Mouse (Mus musculus) neutrophil, adult 59 days (primary cell): Measurements from ENCODE around the gene Nrde2. TPM values are rescaled to one million over a fixed set of nuclear protein-coding genes. Genes with fewer than 3 reads are reported as not detected.

Experiments
- total RNA-seq, 2 experiments: library from RNA; stranded (reverse); gene quantifications; 1 replicate in 1 of 2; 2 replicates in 1 of 2; pipeline ENCODE4 v1.2.4; 2023

Nrde2 gene
- total RNA-seq, result 10 to 100 TPM; 13.6 to 14.6 TPM

GRCm38 (mm10) chr12:100159261-100159975 lies at the start of gene Nrde2:
Nrde2 (minus strand) TSS chr12:100159653.

GRCm38 (mm10) chr12:100198967-100199660 lies 39.7 kb upstream of the Nrde2 start, which contains the start of gene Calm1:
Calm1 (plus strand) TSS chr12:100199435.

GRCm38 (mm10) chr12:100109986-100110696 lies 49.3 kb downstream of the Nrde2 start, which contains the start of gene Psmc1:
Psmc1 (plus strand) TSS chr12:100110154.

Other genes starting within 250 kb of the Nrde2 start
- gene Kcnk13, start 195.2 kb downstream of the Nrde2 start, total RNA-seq, result under 1 TPM; 0.16 to 0.86 TPM
- gene Psmc1, start 49.5 kb downstream of the Nrde2 start, total RNA-seq, result 10 to 100 TPM; 63.4 to 79.2 TPM
- gene Calm1, start 39.8 kb upstream of the Nrde2 start, total RNA-seq, result 100 to 1,000 TPM; 440 to 443 TPM